Mouse (Mus musculus) E14TG2a.4 (cell line): Measurements from ENCODE around the gene Gm45233.
"Not testable (repeated sequence)": the region's sequence is repeated elsewhere in the genome, so short reads cannot be mapped to it uniquely, and the experiment has no call there.

Experiments used
- CTCF ChIP-seq: conservative IDR thresholded peaks from 2 replicates; pipeline ENCODE4 v1.5.1; 2014; ENCODE audit warnings: low read length
- NANOG ChIP-seq: IDR thresholded peaks from 2 replicates; pipeline ENCODE4 v1.6.1; 2014; ENCODE audit warnings: borderline replicate concordance, low read length, mixed read lengths
- POU5F1 ChIP-seq: IDR thresholded peaks from 2 replicates; pipeline ENCODE4 v1.6.1; 2014; ENCODE audit warnings: low read length, borderline replicate concordance

DNA sequence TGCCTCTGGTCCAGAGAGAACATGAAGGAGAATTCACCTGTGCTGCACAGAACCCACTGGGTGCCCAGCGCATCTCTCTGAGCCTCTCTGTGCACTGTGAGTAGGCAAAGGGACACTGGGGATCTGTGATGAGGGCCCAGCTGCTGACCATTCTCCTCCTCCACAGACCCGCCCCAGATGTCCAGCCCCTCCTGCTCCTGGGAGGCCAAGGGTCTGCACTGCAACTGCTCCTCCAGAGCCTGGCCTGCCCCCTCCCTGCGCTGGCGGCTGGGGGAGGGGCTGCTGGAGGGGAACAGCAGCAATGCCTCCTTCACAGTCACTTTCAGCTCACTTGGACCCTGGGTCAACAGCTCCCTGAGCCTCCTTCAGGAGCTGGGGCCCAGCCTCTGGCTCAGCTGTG is 32.2 kb upstream of the Gm45233 start:
- not testable (repeated sequence) for TF ChIP-seq CTCF, NANOG, POU5F1
